Mouse (Mus musculus) stomach, embryonic 15.5 days (tissue): ENCODE data around the gene Cmas. TPM values are rescaled to one million over a fixed set of nuclear protein-coding genes. Genes with fewer than 3 reads are reported as not detected.

Experiments used
- ATAC-seq: fragments of 200-750 bp; cut with Nextera tagmentation; 2 replicates; pipeline ENCODE4 v1.8.0; 2017; ENCODE audit warnings: low read depth, moderate number of reproducible peaks, moderate TSS enrichment; ENCODE audit not compliant: insufficient read depth, low FRiP score
- H3K27ac ChIP-seq: fragments of 300-500 bp; sonication (generic); 2 replicates; pipeline ENCODE4 v1.5.1; 2015; ENCODE audit warnings: mild to moderate bottlenecking, inconsistent platforms
- H3K27me3 ChIP-seq: fragments of 300-500 bp; sonication (generic); replicated peaks from 2 replicates; pipeline ENCODE4 v1.6.1; 2015; ENCODE audit warnings: inconsistent platforms
- H3K36me3 ChIP-seq: fragments of 300-500 bp; sonication (generic); 2 replicates; pipeline ENCODE4 v1.6.1; 2015; ENCODE audit warnings: inconsistent platforms
- H3K4me1 ChIP-seq: fragments of 300-500 bp; sonication (generic); 2 replicates; pipeline ENCODE4 v1.6.1; 2015; ENCODE audit warnings: inconsistent platforms
- H3K4me2 ChIP-seq: fragments of 300-500 bp; sonication (generic); 2 replicates; pipeline ENCODE4 v1.6.1; 2015; ENCODE audit warnings: mild to moderate bottlenecking, inconsistent platforms
- H3K4me3 ChIP-seq: fragments of 300-500 bp; sonication (generic); replicated peaks from 2 replicates; pipeline ENCODE4 v1.5.1; 2015; ENCODE audit warnings: inconsistent platforms
- H3K9ac ChIP-seq: fragments of 300-500 bp; sonication (generic); 2 replicates; pipeline ENCODE4 v1.6.1; 2015; ENCODE audit warnings: inconsistent platforms
- H3K9me3 ChIP-seq: fragments of 300-500 bp; sonication (generic); 2 replicates; pipeline ENCODE4 v1.6.1; 2016; ENCODE audit warnings: inconsistent platforms
- WGBS: fragments of 180-500 bp; shearing (Covaris S2); methylation state at CpG from one replicate; pipeline ENCODE4 v1.1.7; 2015; 5-methylcytosine and 5-hydroxymethylcytosine counted together
- polyA plus RNA-seq: library from polyadenylated mRNA; unstranded; fragments of >200 nt; fragmentation: Nextera tagmentation; extraction: Ambion mirVana; gene quantifications from 2 replicates; pipeline ENCODE4 v1.2.1, GENCODE M21; 2015

Cmas gene
- polyA plus RNA-seq, 1 experiment from 2014 or later, result 100 TPM

GRCm38 (mm10) chr6:142757334-142757965 is 964 bp downstream of the Cmas start:
- Histone ChIP-seq H3K27me3 (no peaks in the 10 kb centered on the region), H3K27ac (peak overlapping the region; percentile 84), H3K4me2 (peak overlapping the region; percentile 64), H3K9ac (peak overlapping the region; percentile 81; the same call in 1 of the 2 replicates), H3K4me3 (peak overlapping the region; percentile 78), H3K9me3 (no peaks in the 10 kb centered on the region), H3K36me3 (no peaks in the 10 kb centered on the region), H3K4me1 (peaks cover 5% of the 10 kb centered on the region)
- peak; percentile 44; the same call in 1 of the 2 replicates for ATAC-seq
- WGBS, result 28% methylated on average over 10 of the region's 10 CpGs

DNA sequence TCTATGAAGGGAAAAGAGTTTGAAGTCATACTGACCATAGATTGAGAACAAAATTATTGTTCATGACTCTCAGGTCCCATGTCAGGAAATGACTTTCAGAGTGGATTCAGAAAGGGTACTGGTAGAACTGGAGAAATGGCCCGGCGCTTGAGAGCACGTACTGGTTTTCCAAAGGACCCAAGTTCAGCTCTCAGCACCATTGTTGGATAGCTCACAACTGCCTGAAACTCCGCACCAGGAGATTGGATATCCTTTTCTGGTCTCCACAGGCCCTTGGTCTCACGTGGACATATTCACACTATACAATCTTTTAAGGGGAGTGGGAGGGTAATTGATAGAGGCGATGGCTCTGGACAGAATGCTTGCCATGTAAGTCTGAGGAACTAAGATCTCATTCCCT is 1.5 kb downstream of the Cmas start:
- 89% methylated on average over 6 of the region's 6 CpGs for WGBS
- Histone ChIP-seq H3K36me3 (no peaks in the 10 kb centered on the region), H3K9me3 (no peaks in the 10 kb centered on the region), H3K4me3 (peak overlapping the region; percentile 78), H3K4me2 (peak overlapping the region; percentile 64), H3K4me1 (peaks cover 5% of the 10 kb centered on the region), H3K27ac (no peak overlapping the region; the same call in 1 of the 2 replicates), H3K9ac (no peak overlapping the region), H3K27me3 (no peaks in the 10 kb centered on the region)
- no peak for ATAC-seq

DNA sequence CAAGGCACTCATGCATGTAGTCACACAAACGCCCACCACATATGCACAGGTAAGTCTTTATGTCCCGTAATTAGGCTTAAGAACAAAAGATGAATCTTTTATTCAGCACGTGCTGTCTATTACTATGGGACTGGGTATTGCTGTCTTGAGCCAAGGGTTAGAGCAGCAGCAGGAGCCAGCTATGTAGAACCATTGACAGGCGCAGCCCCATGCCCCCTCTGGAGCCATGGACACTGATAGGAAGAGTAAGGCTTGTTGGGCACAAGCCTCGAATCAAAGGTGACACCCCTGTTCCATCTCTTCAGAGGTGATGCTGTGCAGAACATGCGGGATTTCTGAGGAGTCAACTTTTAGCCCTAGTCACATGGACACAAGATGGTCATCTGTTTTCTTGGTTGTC is 2.1 kb downstream of the Cmas start:
- Histone ChIP-seq H3K4me2 (peak overlapping the region; percentile 64; the same call in 1 of the 2 replicates), H3K9me3 (no peaks in the 10 kb centered on the region), H3K27ac (no peak overlapping the region)

DNA sequence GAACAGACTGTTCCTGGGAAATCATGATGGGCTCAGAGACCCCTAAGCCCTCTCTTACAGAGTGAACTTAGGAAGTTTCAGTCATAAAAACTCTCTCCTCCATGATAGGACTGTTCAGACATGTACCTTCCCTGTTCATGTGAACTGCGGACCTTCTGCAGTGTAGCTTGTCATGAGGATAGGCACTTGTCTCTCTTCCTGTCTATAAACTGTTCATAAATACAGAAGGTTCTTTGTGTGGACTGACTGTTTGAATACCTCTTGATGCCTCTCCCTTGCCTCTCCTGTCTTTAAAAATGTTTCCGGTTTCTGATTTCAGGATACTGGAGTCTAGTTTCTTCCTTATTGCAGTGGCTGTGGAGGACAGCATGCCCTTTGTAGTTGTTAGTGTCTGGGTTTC is 3.1 kb downstream of the Cmas start:
- H3K9me3 ChIP-seq, result no peaks in the 10 kb centered on the region
- H3K4me2 ChIP-seq, result no peak overlapping the region
- 94% methylated on average over 2 of the region's 2 CpGs for WGBS
- H3K9ac ChIP-seq, result no peak overlapping the region
- H3K4me1 ChIP-seq, result peaks cover 5% of the 10 kb centered on the region
- H3K27ac ChIP-seq, result no peak overlapping the region
- H3K36me3 ChIP-seq, result no peaks in the 10 kb centered on the region
- H3K27me3 ChIP-seq, result no peaks in the 10 kb centered on the region
- ATAC-seq, result no peak
- H3K4me3 ChIP-seq, result no peak overlapping the region

More for the DNA sequence above, 2.1 kb downstream of the Cmas start:
- Histone ChIP-seq H3K4me3 (peak overlapping the region; percentile 78; the same call in 1 of the 2 replicates), H3K36me3 (no peaks in the 10 kb centered on the region), H3K27me3 (no peaks in the 10 kb centered on the region), H3K9ac (no peak overlapping the region), H3K4me1 (peaks cover 5% of the 10 kb centered on the region)
- WGBS, result 95% methylated on average over 6 of the region's 6 CpGs
- ATAC-seq, result no peak

DNA sequence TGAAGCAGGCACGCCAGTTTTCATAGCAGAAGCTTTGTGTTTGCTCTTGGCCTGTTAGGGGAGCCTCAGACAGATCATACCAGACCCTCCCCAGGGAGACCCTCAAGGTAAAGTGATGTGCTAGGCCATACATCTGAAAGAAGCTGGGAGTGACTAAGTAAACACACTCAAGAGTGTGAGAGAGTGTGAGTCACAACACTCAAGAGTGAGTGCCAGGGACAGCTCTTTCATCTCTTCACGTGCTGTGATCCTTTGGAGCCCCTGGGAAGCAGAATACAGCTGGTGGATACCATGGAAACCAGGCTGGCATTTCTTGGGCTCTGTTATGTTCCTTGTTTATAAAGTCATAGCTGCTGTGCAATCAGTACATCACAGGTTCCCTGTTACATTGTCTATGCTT is 8.4 kb downstream of the Cmas start:
- no peak for ATAC-seq
- Histone ChIP-seq H3K27me3 (no peaks in the 10 kb centered on the region), H3K27ac (no peak overlapping the region), H3K4me2 (no peak overlapping the region), H3K4me1 (no peaks in the 10 kb centered on the region), H3K36me3 (peaks cover 31% of the 10 kb centered on the region), H3K4me3 (no peak overlapping the region), H3K9me3 (no peaks in the 10 kb centered on the region), H3K9ac (no peak overlapping the region)
- WGBS, result 69% methylated on average over 2 of the region's 2 CpGs

DNA sequence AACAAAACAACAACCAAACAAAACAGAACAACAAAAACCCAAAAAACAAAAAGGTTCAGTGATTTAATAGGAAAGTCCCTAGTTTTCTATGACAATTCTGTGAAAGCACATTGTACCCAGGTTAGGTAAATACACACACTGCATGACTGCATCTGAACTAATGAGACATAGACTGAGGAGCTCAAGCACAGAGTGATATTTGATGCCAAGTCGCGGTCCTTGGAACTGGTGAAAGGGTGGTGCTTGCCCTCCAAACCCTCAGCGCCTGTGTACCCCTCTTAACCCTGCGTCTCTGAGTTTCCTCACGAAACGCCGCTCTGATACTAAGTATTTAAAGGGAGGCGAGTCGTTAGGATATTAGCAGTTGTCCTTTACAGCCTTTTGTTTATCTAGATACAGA is 10.8 kb downstream of the Cmas start:
- Histone ChIP-seq H3K27me3 (no peaks in the 10 kb centered on the region), H3K4me1 (no peaks in the 10 kb centered on the region), H3K9ac (no peak overlapping the region), H3K4me2 (no peak overlapping the region), H3K4me3 (no peak overlapping the region), H3K36me3 (peaks cover 48% of the 10 kb centered on the region), H3K9me3 (no peaks in the 10 kb centered on the region), H3K27ac (no peak overlapping the region)
- WGBS, result 83% methylated on average over 9 of the region's 9 CpGs
- ATAC-seq, result no peak

DNA sequence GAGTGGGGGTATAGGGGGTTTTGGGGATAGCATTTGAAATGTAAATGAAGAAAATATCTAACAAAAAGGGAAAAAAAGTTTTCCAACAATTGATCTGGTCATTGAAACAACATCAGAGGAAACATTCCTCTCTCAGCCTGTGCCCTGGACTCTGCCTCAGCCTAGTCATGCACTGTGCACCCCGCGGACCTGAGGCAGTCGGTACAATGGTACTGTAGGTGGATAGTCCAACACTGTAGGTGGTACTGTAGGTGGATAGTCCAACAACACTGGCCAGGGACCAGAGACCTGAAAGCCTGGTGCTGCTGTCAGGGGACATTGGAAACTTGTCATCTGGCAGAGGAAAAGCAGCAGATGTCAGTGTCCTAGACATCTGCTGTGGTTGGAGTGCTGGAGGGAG is 13.4 kb downstream of the Cmas start:
- peaks cover 64% of the 10 kb centered on the region for H3K36me3 ChIP-seq
- no peak overlapping the region for H3K27ac ChIP-seq
- no peak overlapping the region for H3K4me3 ChIP-seq
- 91% methylated on average over 3 of the region's 3 CpGs for WGBS
- no peak overlapping the region for H3K9ac ChIP-seq
- H3K9me3 ChIP-seq, result no peaks in the 10 kb centered on the region
- no peaks in the 10 kb centered on the region for H3K27me3 ChIP-seq
- no peak overlapping the region for H3K4me2 ChIP-seq
- no peaks in the 10 kb centered on the region for H3K4me1 ChIP-seq
- no peak for ATAC-seq

DNA sequence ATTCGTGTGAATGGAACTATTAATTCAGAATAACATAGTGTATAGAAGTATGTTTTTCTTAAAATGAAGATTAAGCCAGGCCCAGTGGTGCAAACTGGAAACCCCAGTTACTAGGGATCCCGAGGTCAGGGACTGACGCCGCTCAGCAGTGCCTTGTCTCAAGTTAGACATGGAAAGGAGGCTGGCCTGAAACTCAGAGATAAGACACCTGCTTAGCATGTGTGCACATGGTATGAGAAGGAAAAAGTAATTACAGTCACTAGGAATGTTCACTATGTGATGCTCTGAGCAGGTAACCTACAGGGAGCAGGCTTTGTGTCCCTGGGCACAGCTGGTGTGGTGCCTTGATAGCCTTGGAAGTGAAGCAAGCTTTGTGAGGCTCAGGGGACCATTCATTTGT is 15.2 kb downstream of the Cmas start:
- H3K4me1 ChIP-seq, result no peaks in the 10 kb centered on the region
- no peaks in the 10 kb centered on the region for H3K27me3 ChIP-seq
- no peak overlapping the region for H3K27ac ChIP-seq
- no peak overlapping the region for H3K9ac ChIP-seq
- H3K4me2 ChIP-seq, result no peak overlapping the region
- H3K9me3 ChIP-seq, result no peaks in the 10 kb centered on the region
- ATAC-seq, result no peak
- no peak overlapping the region for H3K4me3 ChIP-seq
- peaks cover 54% of the 10 kb centered on the region for H3K36me3 ChIP-seq
- 80% methylated on average over 4 of the region's 4 CpGs for WGBS

- no peak overlapping the region for H3K4me3 ChIP-seq
- no peaks in the 10 kb centered on the region for H3K4me1 ChIP-seq
- no peak overlapping the region for H3K27ac ChIP-seq
- no peak overlapping the region for H3K4me2 ChIP-seq
- H3K9me3 ChIP-seq, result no peaks in the 10 kb centered on the region
- H3K27me3 ChIP-seq, result no peaks in the 10 kb centered on the region
- H3K36me3 ChIP-seq, result peaks cover 45% of the 10 kb centered on the region
- ATAC-seq, result no peak
- no peak overlapping the region for H3K9ac ChIP-seq
- WGBS, result 93% methylated on average over 5 of the region's 5 CpGs
These were observed 17.1 kb downstream of the Cmas start for GRCm38 (mm10) chr6:142773566-142773965.

DNA sequence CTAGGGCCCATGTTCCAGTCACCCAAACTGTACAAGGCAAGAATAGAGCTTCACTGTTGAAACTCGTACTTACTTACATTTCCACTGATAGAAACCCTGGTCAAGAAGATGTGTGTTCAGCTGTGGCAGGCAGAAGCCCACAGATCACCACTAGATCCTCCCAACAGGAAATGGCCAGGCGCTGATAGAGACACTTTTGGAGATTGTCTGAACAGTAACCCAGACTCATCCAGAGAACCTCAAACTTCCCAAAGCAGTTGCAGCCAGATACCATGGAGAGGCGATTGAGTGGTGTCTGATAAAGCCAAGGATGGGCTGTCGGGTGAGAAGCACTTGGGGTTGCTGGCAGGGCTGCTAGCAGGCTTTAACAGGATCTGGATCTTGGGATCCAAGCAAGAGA is 20.4 kb downstream of the Cmas start:
- H3K9ac ChIP-seq, result no peak overlapping the region
- H3K27me3 ChIP-seq, result no peaks in the 10 kb centered on the region
- ATAC-seq, result no peak
- H3K4me2 ChIP-seq, result no peak overlapping the region
- H3K4me3 ChIP-seq, result no peak overlapping the region
- H3K9me3 ChIP-seq, result no peaks in the 10 kb centered on the region
- no peak overlapping the region for H3K27ac ChIP-seq
- 0 out of 2 replicates have a peak, but pooled peaks cover 5% of the 10 kb centered on the region for H3K4me1 ChIP-seq
- WGBS, result 69% methylated on average over 4 of the region's 4 CpGs
- peaks cover 19% of the 10 kb centered on the region for H3K36me3 ChIP-seq

GRCm38 (mm10) chr6:142779045-142779811 is 22.7 kb downstream of the Cmas start:
- Histone ChIP-seq H3K4me2 (no peak overlapping the region), H3K36me3 (no peaks in the 10 kb centered on the region), H3K9me3 (no peaks in the 10 kb centered on the region), H3K4me1 (0 out of 2 replicates have a peak, but pooled peaks cover 5% of the 10 kb centered on the region), H3K27ac (no peak overlapping the region), H3K27me3 (no peaks in the 10 kb centered on the region), H3K9ac (no peak overlapping the region), H3K4me3 (no peak overlapping the region)
- ATAC-seq, result no peak
- WGBS, result 44% methylated on average over 11 of the region's 11 CpGs

- Histone ChIP-seq H3K9me3 (no peaks in the 10 kb centered on the region), H3K4me2 (no peak overlapping the region), H3K36me3 (no peaks in the 10 kb centered on the region), H3K27me3 (no peaks in the 10 kb centered on the region), H3K4me1 (0 out of 2 replicates have a peak, but pooled peaks cover 5% of the 10 kb centered on the region), H3K27ac (no peak overlapping the region), H3K9ac (no peak overlapping the region), H3K4me3 (no peak overlapping the region)
- ATAC-seq, result no peak
- WGBS, result 75% methylated on average over 14 of the region's 14 CpGs
These were observed 23.5 kb downstream of the Cmas start for GRCm38 (mm10) chr6:142779812-142780573.
